ENCODE assay signal across 8 mouse cellular contexts in the genomic region with DNA sequence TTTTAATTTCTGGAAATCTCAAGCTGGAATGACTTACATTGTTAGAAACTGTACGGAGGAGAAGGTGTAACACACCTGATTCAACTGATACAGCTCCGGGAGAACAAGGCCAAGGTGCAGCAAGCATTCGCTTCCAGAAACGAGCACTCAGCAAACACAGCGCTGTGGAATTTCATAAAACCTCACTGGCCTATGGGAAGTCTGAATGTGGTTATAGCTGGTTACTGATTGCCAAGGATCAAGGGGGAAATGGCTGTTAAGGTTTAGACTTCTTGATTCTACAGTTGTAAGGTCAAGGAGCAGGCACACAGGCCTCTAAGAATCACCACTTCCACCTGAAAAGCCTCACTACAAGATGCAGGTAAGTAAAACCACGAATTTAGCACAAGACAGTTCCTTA. TPM values are rescaled to one million over a fixed set of nuclear protein-coding genes. Genes with fewer than 3 reads are reported as not detected.
A peak's percentile ranks its signal among the peaks of the same experiment; 100 is the strongest.
DNase-seq lines count a peak whose midpoint lies in the region; ATAC-seq lines count a peak whose summit lies in the region.

TSS of gene Sri (plus strand) at position 224 of the 400 bp plus-strand sequence.

- intact Hi-C loops in heart, postnatal 10 days (cut with DNase I): no loop called here

- no peak for ATAC-seq in erythroblast, adult 5-6 weeks (replicated peaks; ENCODE audit: low FRiP score, poor library complexity, severe bottlenecking)

- no peak for DNase-seq in layer of hippocampus, adult 8-10 months (ENCODE audit: low spot score in 2 of 2)
- no peak for DNase-seq in layer of hippocampus, adult 11-12 months (ENCODE audit: low spot score)
- DNase-seq in heart, postnatal 10 days: no peak
- DNase-seq in kidney, postnatal 25 days: peak; percentile 53 to 80
- DNase-seq in lung, postnatal 36 days: peak; percentile 9
- DNase-seq in T-cell, adult 2 months (ENCODE audit: low spot score): no peak
- no peak for DNase-seq in cerebellum, postnatal 10 days

RNA-seq across cellular contexts. Expression of gene Sri, which starts in this region (rescaled TPM):
- 100 to 1,000 TPM; 101 to 111 (median 107) TPM for total RNA-seq in layer of hippocampus, adult 8-10 months (2022)
- total RNA-seq in erythroblast, adult 5-6 weeks (2015; ENCODE audit: low replicate concordance): 114 and 174 TPM in 2 replicates
- 63.2 and 87.3 TPM in 2 replicates for total RNA-seq in erythroblast, adult 5-6 weeks (2017; ENCODE audit: low replicate concordance)
- 100 to 1,000 TPM; 147 to 160 TPM for total RNA-seq in heart, postnatal 10 days (2021)

Comparison
In these comparisons a context has a peak if more than half of its experiments do, and no peak if none do; other contexts are left out.
1. DNase-seq: peak in kidney, postnatal 25 days (2 of 2) and lung, postnatal 36 days (single experiment); none in layer of hippocampus, adult 8-10 months (0 of 2), layer of hippocampus, adult 11-12 months (single experiment), heart, postnatal 10 days (0 of 2), T-cell, adult 2 months (single experiment) and cerebellum, postnatal 10 days (0 of 2).